Mouse (Mus musculus) layer of hippocampus, adult 11-12 months (tissue): ENCODE measurements around the gene Mrps18b.

Experiments
- DNase-seq: peaks from one replicate; pipeline ENCODE4 v3.0.0; 2022; ENCODE audit warnings: low spot score

The Mrps18b gene

GRCm38 (mm10) chr17:35874721-35875120, 41.5 kb downstream of the Mrps18b start:
- no peak for DNase-seq

DNA sequence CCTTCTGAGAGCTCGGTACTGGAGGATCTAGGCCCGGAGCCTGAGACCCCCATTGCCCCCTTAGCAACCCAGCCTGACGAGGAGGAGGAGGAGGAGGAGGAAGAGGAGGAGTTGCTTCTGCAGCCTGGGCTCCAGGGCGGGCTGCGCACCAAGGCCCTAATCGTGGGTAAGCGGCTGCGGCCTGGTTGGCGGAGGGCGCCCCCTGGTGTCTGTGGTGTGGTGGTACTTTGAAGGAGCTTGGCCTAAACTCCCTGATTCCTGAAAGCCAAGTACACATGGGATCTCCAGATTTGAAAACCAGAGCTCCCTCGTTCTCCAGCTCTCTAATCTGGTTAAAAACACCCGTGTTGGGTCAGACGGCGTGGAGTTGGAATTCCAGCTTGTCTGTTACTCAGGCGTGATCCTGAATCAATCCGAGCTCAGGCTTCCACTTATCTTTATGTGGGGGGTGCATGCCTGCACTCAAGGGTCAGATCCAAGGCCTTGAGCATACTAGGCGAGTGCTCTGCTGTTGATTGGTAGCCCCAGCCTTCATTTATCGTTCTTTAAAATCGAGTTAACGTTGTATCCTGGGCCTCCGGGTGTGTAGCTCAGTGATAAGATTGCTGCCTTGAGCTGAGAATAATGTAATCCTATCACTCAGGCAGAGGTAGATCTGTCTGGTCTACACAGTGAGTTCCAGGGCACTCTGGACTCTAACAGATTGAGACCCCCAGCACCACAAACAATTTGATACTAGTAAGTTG, 42.2 kb downstream of the Mrps18b start:
- DNase-seq, result peak; percentile 84

- no peak for DNase-seq
Observed at GRCm38 (mm10) chr17:35870884-35871696, 45.1 kb downstream of the Mrps18b start.

- no peak for DNase-seq
Observed at GRCm38 (mm10) chr17:35870151-35870883, 45.9 kb downstream of the Mrps18b start.

DNA sequence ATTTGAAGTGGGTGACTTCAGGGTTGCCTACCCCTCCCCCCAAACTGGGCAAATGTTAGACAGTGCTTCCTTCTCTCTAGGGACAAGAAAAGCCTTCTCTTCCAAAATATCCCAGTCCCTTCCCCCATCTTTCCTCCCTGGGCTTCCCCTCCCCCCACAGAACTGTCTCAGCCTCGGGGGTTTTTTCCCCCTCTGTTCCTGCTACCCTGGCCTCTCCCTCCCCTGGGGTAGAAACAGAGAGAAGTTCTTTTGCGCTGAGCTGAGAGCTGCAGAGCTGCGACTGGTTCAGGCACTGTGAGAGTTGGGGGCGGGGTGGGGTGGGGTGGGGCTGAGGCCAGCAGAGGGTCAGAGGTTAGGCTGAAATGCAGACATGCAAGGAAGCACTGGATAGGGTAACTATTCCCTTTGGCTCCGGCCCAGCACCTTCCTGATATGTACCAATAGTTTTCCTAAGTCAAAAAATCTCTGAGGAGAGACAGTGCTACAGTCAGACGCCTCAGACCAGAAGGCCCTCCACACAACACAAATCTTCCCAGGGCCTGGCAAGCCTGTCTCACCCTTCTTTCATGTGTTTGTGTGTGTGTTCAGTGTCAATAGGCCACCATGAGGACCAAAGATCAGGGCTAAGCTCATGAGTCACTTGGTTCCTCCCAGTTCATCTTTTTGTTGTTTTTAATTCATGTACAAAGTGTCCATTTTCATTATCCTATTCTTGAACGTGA, 46.7 kb downstream of the Mrps18b start:
- DNase-seq, result no peak

GRCm38 (mm10) chr17:35868961-35869345, 47.2 kb downstream of the Mrps18b start:
- DNase-seq, result no peak

DNA sequence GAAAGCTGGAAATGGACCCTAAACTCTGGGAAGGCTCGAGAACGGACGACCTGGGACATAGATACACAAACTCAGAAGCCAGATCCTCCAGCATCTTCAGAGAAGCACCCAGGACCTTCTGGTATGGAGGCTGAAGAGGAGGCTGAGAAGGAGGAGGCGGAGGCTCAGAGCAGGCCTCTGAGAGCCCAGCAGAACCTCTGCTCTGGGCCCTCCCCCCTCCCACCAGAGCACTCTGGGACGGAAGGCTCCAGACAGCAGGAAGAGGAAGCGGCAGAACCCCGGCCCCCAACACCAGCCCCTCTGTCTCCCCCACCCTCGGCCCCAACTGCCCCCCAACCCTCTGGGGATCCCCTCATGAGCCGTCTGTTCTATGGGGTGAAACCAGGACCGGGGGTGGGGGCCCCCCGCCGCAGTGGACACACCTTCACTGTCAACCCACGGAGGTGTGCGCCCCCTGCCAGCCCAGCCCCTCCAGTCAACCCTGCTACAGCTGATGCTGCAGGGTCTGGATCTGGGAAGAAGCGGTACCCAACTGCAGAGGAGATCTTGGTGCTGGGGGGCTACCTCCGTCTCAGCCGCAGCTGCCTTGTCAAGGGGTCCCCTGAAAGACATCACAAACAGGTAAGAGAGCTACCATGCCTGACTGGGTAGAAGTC, 47.9 kb downstream of the Mrps18b start:
- DNase-seq, result no peak

DNA sequence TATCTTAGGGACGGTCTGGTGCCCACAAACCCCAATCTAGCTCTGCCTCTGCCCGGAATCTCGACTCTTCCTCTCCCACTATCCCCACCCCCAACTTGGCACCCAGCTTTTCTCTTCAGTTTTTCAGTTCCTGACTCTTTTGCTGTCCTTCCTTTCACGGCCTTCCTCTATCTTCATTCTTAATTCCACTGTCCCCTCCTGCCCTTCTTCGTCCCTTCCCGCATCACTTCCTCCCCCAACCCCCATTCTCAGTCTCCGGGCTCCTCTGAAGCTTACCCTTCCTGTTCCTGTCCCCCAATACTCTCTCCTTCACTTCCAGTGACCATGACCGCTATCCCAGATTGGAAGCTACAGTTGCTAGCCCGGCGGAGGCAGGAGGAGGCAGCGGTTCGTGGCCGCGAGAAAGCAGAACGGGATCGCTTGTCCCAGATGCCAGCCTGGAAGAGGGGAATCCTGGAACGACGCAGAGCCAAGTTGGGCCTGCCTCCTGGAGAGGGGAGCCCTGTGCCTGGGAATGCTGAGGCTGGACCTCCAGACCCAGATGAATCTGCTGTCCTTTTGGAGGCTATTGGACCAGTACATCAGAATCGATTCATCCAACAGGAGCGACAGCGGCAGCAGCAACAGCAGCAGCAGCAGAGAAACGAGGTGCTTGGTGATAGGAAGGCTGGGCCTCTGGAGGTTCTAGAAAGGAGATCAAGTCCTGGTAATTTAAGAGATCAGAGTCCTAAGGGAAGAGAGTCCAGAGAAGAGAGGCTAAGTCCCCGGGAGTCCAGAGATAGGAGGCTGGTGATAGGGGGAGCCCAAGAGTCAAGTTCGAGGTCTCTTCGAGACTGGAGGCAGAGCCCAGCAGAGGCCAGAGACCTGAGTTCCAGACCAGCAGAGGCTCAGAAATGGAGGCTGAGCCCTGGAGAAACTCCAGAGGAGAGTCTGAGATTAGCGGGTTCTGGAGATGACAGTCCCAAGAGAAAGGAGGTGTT, 49.0 kb downstream of the Mrps18b start:
- DNase-seq, result no peak

GRCm38 (mm10) chr17:35866281-35866831, 49.8 kb downstream of the Mrps18b start:
- DNase-seq, result no peak

DNA sequence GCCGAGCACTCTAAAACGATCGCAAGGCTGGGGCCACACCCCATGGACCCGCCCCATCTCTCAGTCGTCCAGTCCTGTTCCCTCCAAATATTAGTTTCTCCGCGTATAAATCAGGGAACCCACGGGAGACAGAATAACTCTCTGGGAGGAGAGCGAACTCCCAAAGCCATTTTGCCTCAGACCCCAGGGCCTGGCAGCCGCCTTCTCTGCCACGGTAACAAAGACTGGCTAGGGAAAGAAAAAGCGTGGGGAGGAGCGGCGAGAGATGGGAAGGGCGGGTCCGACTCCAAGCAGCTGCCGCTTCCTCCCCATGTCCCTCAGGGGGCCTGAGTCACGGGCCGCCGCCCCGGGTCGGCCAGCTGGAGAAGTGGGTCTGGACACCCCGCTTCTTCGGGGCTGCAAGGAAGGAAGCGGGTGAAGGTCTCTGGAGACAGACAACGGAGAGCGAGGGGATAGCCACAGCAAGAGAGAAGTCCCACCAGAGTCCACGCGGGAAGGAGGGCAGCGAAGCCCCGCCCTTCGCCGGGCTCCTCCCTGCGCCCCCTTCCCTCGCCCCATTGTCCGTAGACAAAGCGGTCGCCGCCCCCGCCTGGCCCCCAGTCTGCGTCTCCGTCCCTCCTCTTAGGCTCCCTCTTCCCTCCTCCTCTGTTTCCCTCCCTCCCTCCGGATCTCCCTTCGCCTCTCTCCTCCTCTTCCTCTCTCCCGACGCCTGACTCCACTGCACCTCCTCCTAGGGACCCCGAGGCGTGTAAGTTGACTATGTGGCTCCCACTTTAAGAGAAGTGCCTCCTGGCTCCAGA, 50.5 kb downstream of the Mrps18b start, which contains the start of gene Ppp1r18:
Gene Ppp1r18, plus strand, starts transcription at position 113 of the 800 bp plus-strand sequence.
- no peak for DNase-seq

DNA sequence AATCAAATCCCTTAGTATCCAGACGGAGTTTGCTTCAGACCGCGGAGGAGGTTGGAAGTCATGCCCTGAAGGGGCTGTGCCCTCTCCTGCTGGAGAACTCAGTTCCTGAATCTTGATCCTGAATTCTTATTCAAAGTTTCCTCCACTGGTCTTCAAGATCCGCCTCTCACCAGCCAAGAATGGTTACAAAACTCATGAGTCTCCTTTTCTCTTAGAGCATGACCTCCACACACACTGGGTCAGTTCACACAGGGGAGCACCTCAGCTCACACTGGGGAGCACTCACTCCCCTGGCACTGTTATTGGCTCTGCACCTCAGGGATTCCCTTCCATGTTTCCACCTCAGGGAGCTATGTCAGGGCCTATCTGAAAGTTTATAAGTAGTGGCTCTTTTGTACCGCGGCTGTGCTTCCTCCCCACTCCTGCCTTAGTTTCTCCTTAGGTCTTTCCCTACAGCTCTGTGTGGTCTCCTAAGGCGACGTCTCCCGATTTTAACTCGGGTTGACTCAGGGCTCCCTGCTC, 51.3 kb downstream of the Mrps18b start:
- DNase-seq, result no peak

GRCm38 (mm10) chr17:35861198-35861857, 54.9 kb downstream of the Mrps18b start, which contains the start of gene Nrm:
Gene Nrm, plus strand, starts transcription at chr17:35861318.
- peak; percentile 85 for DNase-seq

GRCm38 (mm10) chr17:35860831-35861197, 55.4 kb downstream of the Mrps18b start:
- DNase-seq, result no peak
